Mouse (Mus musculus): ENCODE results near the gene Olfr328. TPM values are rescaled to one million over a fixed set of nuclear protein-coding genes. Genes with fewer than 3 reads are reported as not detected.

The Olfr328 gene
- polyA plus RNA-seq, 1 experiment: not detected

Other genes with a start within 250 kb of the Olfr328 start
- gene Zfp692, start 248.6 kb downstream of the Olfr328 start, polyA plus RNA-seq (2012; rRNA removed): 59.6 and 63.7 TPM in 2 replicates
- gene Zfp672, start 225.3 kb downstream of the Olfr328 start, polyA plus RNA-seq (2012; rRNA removed): 50.1 and 52.2 TPM in 2 replicates
- gene Sh3bp5l, start 224.9 kb downstream of the Olfr328 start, polyA plus RNA-seq (2012; rRNA removed): 39.9 and 40.8 TPM in 2 replicates
- 0.16 and 0.25 TPM in 2 replicates for gene Lypd8, start 176.6 kb downstream of the Olfr328 start, polyA plus RNA-seq (2012; rRNA removed)
- not detected in 2 replicates for gene 1810065E05Rik, start 134.5 kb downstream of the Olfr328 start, polyA plus RNA-seq (2012; rRNA removed)
- gene Gm12253, start 123.1 kb downstream of the Olfr328 start, polyA plus RNA-seq (2012; rRNA removed): not detected in 2 replicates
- gene Lypd9, start 102.7 kb downstream of the Olfr328 start, polyA plus RNA-seq (2012; rRNA removed): not detected in 2 replicates
- 0.06 TPM in 1 of 2 replicates, not detected in the other for gene Olfr30, start 93.4 kb downstream of the Olfr328 start, polyA plus RNA-seq (2012; rRNA removed)
- 0.02 TPM in 1 of 2 replicates, not detected in the other for gene Olfr332, start 63.1 kb downstream of the Olfr328 start, polyA plus RNA-seq (2012; rRNA removed)
- gene Olfr331, start 53.1 kb downstream of the Olfr328 start, polyA plus RNA-seq (2012; rRNA removed): not detected in 2 replicates
- gene Olfr330, start 20.8 kb downstream of the Olfr328 start, polyA plus RNA-seq (2012; rRNA removed): not detected in 2 replicates
- not detected in 2 replicates for gene Olfr329-ps, start 9.2 kb downstream of the Olfr328 start, polyA plus RNA-seq (2012; rRNA removed)
- gene Olfr224, start 14.9 kb upstream of the Olfr328 start, polyA plus RNA-seq (2012; rRNA removed): not detected in 2 replicates
- not detected in 2 replicates for gene Olfr325, start 22.1 kb upstream of the Olfr328 start, polyA plus RNA-seq (2012; rRNA removed)
- gene Olfr324, start 39.5 kb upstream of the Olfr328 start, polyA plus RNA-seq (2012; rRNA removed): 0.02 and 0.06 TPM in 2 replicates
- gene 2210407C18Rik, start 60.4 kb upstream of the Olfr328 start, polyA plus RNA-seq (2012; rRNA removed): not detected in 2 replicates
- not detected in 2 replicates for gene Olfr323, start 74.9 kb upstream of the Olfr328 start, polyA plus RNA-seq (2012; rRNA removed)
- 0.08 and 0.12 TPM in 2 replicates for gene Trim58, start 84.8 kb upstream of the Olfr328 start, polyA plus RNA-seq (2012; rRNA removed)
- gene Olfr322, start 103.1 kb upstream of the Olfr328 start, polyA plus RNA-seq (2012; rRNA removed): not detected in 2 replicates
- not detected in 2 replicates for gene Olfr320, start 125.5 kb upstream of the Olfr328 start, polyA plus RNA-seq (2012; rRNA removed)
- gene Olfr319, start 143.5 kb upstream of the Olfr328 start, polyA plus RNA-seq (2012; rRNA removed): not detected in 2 replicates
- not detected in 2 replicates for gene Olfr318, start 168.4 kb upstream of the Olfr328 start, polyA plus RNA-seq (2012; rRNA removed)
- gene Olfr317, start 183.6 kb upstream of the Olfr328 start, polyA plus RNA-seq (2012; rRNA removed): 0.06 TPM in 1 of 2 replicates, not detected in the other
- gene Olfr316, start 197.1 kb upstream of the Olfr328 start, polyA plus RNA-seq (2012; rRNA removed): 1.7 and 3.6 TPM in 2 replicates
- gene Olfr315, start 217.6 kb upstream of the Olfr328 start, polyA plus RNA-seq (2012; rRNA removed): not detected in 2 replicates
- not detected in 2 replicates for gene Olfr314, start 227.3 kb upstream of the Olfr328 start, polyA plus RNA-seq (2012; rRNA removed)
- 1.2 TPM in 2 replicates for gene Fam183b, start 246.3 kb upstream of the Olfr328 start, polyA plus RNA-seq (2012; rRNA removed)

All from frontal cortex, adult 2 months (tissue).